Mouse (Mus musculus) ES-Bruce4 (cell line): ENCODE results near the gene Gatad2a. TPM values are rescaled to one million over a fixed set of nuclear protein-coding genes. Genes with fewer than 3 reads are reported as not detected.
"Not testable (repeated sequence)": the region's sequence is repeated elsewhere in the genome, so short reads cannot be mapped to it uniquely, and the experiment has no call there.

Experiments used
- H3K27ac ChIP-seq: 2 replicates; pipeline ENCODE4 v1.5.1; 2012; ENCODE audit warnings: low read length, inconsistent platforms; ENCODE audit not compliant: insufficient read depth
- H3K27me3 ChIP-seq: 2 replicates; pipeline ENCODE4 v1.6.1; 2012; ENCODE audit warnings: mild to moderate bottlenecking, low read length, inconsistent platforms; ENCODE audit not compliant: control insufficient read depth, poor library complexity, insufficient read depth, severe bottlenecking
- H3K36me3 ChIP-seq: 2 replicates; pipeline ENCODE4 v1.6.1; 2012; ENCODE audit warnings: inconsistent platforms, mild to moderate bottlenecking, low read length, moderate library complexity; ENCODE audit not compliant: control insufficient read depth, poor library complexity, insufficient read depth, severe bottlenecking
- H3K4me1 ChIP-seq: one replicate; pipeline ENCODE4 v1.8.1; 2011; ENCODE audit warnings: low read length; ENCODE audit not compliant: control insufficient read depth, insufficient read depth
- H3K4me3 ChIP-seq: 2 replicates; pipeline ENCODE4 v1.5.1; 2011; ENCODE audit warnings: low read depth, mild to moderate bottlenecking, low read length
- H3K9ac ChIP-seq: 2 replicates; pipeline ENCODE4 v1.6.1; 2012; ENCODE audit warnings: low read depth, mild to moderate bottlenecking, inconsistent platforms; ENCODE audit not compliant: poor library complexity, severe bottlenecking
- H3K9me3 ChIP-seq: replicated peaks from 2 replicates; pipeline ENCODE4 v1.6.1; 2012; ENCODE audit warnings: mild to moderate bottlenecking, low read length, inconsistent platforms; ENCODE audit not compliant: control insufficient read depth, poor library complexity, insufficient read depth, severe bottlenecking
- CTCF ChIP-seq: IDR thresholded peaks from one replicate; pipeline ENCODE4 v1.8.1; 2011; ENCODE audit warnings: low read depth, low read length
- EP300 ChIP-seq: IDR thresholded peaks from 2 replicates; pipeline ENCODE4 v1.6.1; 2011; ENCODE audit warnings: low read depth, low read length; ENCODE audit not compliant: insufficient read depth
- POLR2A ChIP-seq: IDR thresholded peaks from one replicate; pipeline ENCODE4 v1.8.1; 2011; ENCODE audit warnings: low read length; ENCODE audit not compliant: insufficient read depth
- polyA plus RNA-seq: library from polyadenylated mRNA; stranded (reverse); fragments of >200 nt; gene quantifications from 2 replicates; pipeline ENCODE4 v1.2.4, GENCODE M21; 2011; ENCODE audit warnings: low read depth; ENCODE audit not compliant: missing spikeins, insufficient read depth, insufficient read length

Gatad2a gene
- polyA plus RNA-seq, 1 experiment: 155 TPM

GRCm38 (mm10) chr8:69954642-69955041 lies 41.5 kb downstream of the Gatad2a start:
- peaks cover 21% of the 10 kb centered on the region for H3K36me3 ChIP-seq
- no peak overlapping the region for H3K27ac ChIP-seq
- no peak for TF ChIP-seq EP300
- TF ChIP-seq POLR2A: no peak
- no peak for TF ChIP-seq CTCF
- H3K4me1 ChIP-seq: peaks cover 2% of the 10 kb centered on the region
- no peaks in the 10 kb centered on the region for H3K27me3 ChIP-seq
- H3K9ac ChIP-seq: no peak overlapping the region
- no peaks in the 10 kb centered on the region for H3K9me3 ChIP-seq
- H3K4me3 ChIP-seq: no peak overlapping the region

GRCm38 (mm10) chr8:69954213-69954612 lies 42.0 kb downstream of the Gatad2a start:
- no peak for TF ChIP-seq EP300
- TF ChIP-seq POLR2A: no peak
- TF ChIP-seq CTCF: no peak
- Histone ChIP-seq H3K36me3 (peaks cover 25% of the 10 kb centered on the region), H3K4me1 (peaks cover 2% of the 10 kb centered on the region), H3K27ac (no peak overlapping the region), H3K27me3 (no peaks in the 10 kb centered on the region), H3K4me3 (no peak overlapping the region), H3K9ac (no peak overlapping the region), H3K9me3 (no peaks in the 10 kb centered on the region)

GRCm38 (mm10) chr8:69950300-69950699 lies 45.9 kb downstream of the Gatad2a start:
- no peaks in the 10 kb centered on the region for H3K9me3 ChIP-seq
- no peaks in the 10 kb centered on the region for H3K4me1 ChIP-seq
- H3K27ac ChIP-seq: no peak overlapping the region
- no peaks in the 10 kb centered on the region for H3K27me3 ChIP-seq
- H3K36me3 ChIP-seq: peaks cover 39% of the 10 kb centered on the region
- no peak overlapping the region for H3K9ac ChIP-seq
- TF ChIP-seq EP300 (no peak), CTCF (no peak), POLR2A (no peak)
- no peak overlapping the region for H3K4me3 ChIP-seq

- H3K27ac ChIP-seq, H3K9me3 ChIP-seq, H3K36me3 ChIP-seq, H3K9ac ChIP-seq, H3K4me3 ChIP-seq, H3K4me1 ChIP-seq, H3K27me3 ChIP-seq: not testable (repeated sequence)
Measured at GRCm38 (mm10) chr8:69942495-69942894, 53.7 kb downstream of the Gatad2a start.

GRCm38 (mm10) chr8:69940386-69940785 lies 55.8 kb downstream of the Gatad2a start:
- no peak overlapping the region for H3K9ac ChIP-seq
- peaks cover 14% of the 10 kb centered on the region for H3K4me1 ChIP-seq
- TF ChIP-seq EP300: no peak
- TF ChIP-seq POLR2A: no peak
- no peak for TF ChIP-seq CTCF
- H3K27me3 ChIP-seq: no peaks in the 10 kb centered on the region
- H3K9me3 ChIP-seq: no peaks in the 10 kb centered on the region
- peak overlapping the region; percentile 85 for H3K27ac ChIP-seq
- H3K36me3 ChIP-seq: no peaks in the 10 kb centered on the region
- H3K4me3 ChIP-seq: no peak overlapping the region

GRCm38 (mm10) chr8:69939633-69940032 lies 56.6 kb downstream of the Gatad2a start:
- H3K27me3 ChIP-seq: no peaks in the 10 kb centered on the region
- no peaks in the 10 kb centered on the region for H3K9me3 ChIP-seq
- peaks cover 5% of the 10 kb centered on the region; the same call in 1 of the 2 replicates for H3K36me3 ChIP-seq
- no peak overlapping the region for H3K9ac ChIP-seq
- TF ChIP-seq POLR2A (no peak), EP300 (peak; percentile 83)
- H3K4me3 ChIP-seq: no peak overlapping the region
- peak overlapping the region; percentile 85 for H3K27ac ChIP-seq
- H3K4me1 ChIP-seq: peaks cover 15% of the 10 kb centered on the region
